Mouse (Mus musculus) adrenal gland, postnatal 25 days (tissue): ENCODE measurements around the gene Kcnj6. TPM values are rescaled to one million over a fixed set of nuclear protein-coding genes. Genes with fewer than 3 reads are reported as not detected.

Experiments used
- DNase-seq: peaks from one replicate; pipeline ENCODE4 v3.0.0; 2021; ENCODE audit warnings: mixed read lengths
- total RNA-seq: library from RNA; stranded (reverse); gene quantifications from 2 replicates; pipeline ENCODE4 v1.2.3, GENCODE M21; 2021

Gene Kcnj6
- total RNA-seq, 1 experiment from 2014 or later, result 1.2 TPM

- peak; percentile 5 for DNase-seq
Observed at GRCm38 (mm10) chr16:94931343-94932301, 65.9 kb downstream of the Kcnj6 start.

- no peak for DNase-seq
Observed at GRCm38 (mm10) chr16:94925364-94925763, 72.1 kb downstream of the Kcnj6 start.

DNA sequence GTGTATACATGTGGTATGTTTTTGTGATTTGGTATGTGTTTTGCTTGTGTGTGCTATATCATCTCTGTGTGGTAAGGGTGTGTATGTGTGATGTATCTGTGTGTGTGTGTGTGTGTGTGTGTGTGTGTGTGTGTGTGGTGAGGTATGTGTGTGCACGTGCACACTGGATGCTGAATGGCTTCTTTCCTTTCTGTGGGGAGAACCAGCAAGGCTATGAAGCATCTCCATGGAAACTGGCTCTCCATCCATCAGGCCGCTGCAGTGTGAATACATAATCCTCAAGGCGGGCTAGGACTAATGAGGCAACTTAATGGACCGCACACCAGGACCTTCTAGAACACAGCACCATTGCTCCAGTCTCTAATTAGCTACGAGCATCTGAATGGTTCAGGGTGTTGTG lies 78.3 kb downstream of the Kcnj6 start:
- no peak for DNase-seq

DNA sequence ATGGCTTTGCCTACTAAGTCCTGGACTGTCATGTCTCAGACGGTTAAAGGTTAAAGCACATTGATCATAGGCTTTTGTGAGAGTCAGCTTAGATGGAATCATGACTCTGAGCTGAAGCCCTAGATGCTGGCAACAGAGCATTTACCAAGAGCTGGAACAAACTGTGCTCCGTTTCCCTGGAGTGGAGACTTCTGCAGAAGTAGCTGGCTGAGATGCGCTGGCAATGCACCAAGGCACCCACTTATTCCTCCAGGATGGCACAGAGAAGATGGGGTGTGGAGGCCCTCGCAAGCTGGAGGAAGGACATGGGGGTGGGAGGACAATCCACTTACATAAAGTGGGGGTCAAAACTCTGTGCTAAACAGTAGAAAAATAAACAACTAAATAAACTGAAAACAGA lies 91.5 kb downstream of the Kcnj6 start:
- DNase-seq, result no peak

- DNase-seq, result no peak
Observed at GRCm38 (mm10) chr16:94898832-94899231, 98.7 kb downstream of the Kcnj6 start.

- no peak for DNase-seq
Observed at GRCm38 (mm10) chr16:94892162-94892650, 105.3 kb downstream of the Kcnj6 start.

DNA sequence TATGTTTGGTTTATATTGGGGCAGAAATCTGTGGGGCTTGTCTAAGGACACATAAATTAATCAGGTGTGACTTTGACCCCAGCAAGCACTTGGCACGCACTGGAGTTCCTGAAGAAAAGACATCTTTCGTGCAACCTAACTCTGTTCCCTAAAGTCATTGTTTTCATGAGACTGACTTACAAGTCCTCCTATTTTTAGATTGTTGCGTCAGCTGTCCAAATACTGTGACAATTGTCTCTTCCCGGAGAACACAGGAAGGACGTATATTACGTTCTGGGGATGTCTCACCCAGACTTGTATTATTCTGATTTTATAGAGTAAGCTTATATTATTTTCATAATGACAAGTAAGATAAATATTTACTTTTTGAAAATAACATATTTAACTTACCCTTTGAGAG lies 106.9 kb downstream of the Kcnj6 start:
- DNase-seq, result no peak

GRCm38 (mm10) chr16:94890056-94890455 lies 107.4 kb downstream of the Kcnj6 start:
- peak; percentile 22 for DNase-seq

- no peak for DNase-seq
Observed at GRCm38 (mm10) chr16:94888554-94888953, 108.9 kb downstream of the Kcnj6 start.

- DNase-seq, result no peak
Observed at GRCm38 (mm10) chr16:94886398-94886797, 111.1 kb downstream of the Kcnj6 start.

DNA sequence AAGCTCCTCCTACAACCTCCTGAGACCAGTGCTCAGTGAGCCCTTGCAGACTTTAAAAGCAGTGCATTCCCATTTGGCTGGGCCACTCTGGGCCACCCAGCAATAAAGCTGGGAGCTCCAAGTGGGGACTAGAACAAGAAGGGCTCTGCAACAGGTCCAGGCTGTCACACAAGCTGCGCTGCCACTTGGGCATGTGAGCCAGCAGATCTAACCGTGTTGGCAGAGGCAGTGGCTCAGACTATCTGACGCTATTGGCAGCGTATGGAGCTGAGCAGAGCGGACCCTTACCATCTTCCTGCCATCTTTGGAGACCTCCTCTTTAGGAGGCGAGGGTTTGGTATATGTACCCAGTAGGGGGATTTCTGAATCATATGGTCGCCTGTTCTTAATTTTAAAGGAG lies 112.4 kb downstream of the Kcnj6 start:
- DNase-seq, result no peak

DNA sequence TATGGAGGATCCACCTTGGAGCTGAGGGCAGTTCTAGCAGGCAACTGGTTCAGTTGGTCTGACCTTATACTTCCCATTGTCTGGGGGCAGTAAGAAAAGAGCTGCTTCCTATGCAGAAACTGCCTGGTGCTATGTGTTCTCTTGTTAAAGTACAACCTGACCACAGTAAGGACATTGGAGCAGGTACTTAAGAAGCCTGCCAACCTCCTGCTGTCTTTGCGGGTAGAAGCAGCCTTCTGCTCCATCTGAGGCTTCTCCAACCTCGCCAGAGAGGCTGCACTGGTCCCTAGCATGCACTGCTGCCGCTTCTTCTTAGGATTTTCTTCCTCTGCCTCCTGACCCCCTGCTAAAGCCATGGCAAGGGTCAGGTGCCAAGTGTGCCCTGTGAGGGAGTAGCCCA lies 113.6 kb downstream of the Kcnj6 start:
- DNase-seq, result no peak

DNA sequence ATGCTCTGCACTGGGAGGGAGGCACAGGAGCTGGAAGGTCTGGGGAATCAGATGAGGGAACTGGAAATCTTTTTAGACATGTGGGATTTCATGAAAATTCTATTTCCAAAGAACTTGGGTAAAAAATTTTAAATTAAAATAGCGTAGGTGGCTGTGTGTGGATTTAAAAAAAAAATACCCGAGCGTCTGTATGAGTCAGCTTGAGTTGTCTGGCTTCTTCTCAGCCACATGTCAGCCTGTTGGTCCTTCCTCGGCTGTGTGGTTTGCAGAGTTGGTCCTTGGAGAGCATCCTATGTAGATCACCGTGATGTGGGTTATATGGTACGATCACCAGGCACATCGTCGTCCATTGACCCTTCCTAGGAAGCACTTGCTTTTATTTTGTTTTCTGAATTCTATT lies 114.3 kb downstream of the Kcnj6 start:
- DNase-seq, result no peak

- DNase-seq, result no peak
Observed at GRCm38 (mm10) chr16:94882111-94882510, 115.4 kb downstream of the Kcnj6 start.

GRCm38 (mm10) chr16:94872614-94873272 lies 124.8 kb downstream of the Kcnj6 start:
- DNase-seq, result no peak

GRCm38 (mm10) chr16:94868354-94868753 lies 129.1 kb downstream of the Kcnj6 start:
- no peak for DNase-seq

DNA sequence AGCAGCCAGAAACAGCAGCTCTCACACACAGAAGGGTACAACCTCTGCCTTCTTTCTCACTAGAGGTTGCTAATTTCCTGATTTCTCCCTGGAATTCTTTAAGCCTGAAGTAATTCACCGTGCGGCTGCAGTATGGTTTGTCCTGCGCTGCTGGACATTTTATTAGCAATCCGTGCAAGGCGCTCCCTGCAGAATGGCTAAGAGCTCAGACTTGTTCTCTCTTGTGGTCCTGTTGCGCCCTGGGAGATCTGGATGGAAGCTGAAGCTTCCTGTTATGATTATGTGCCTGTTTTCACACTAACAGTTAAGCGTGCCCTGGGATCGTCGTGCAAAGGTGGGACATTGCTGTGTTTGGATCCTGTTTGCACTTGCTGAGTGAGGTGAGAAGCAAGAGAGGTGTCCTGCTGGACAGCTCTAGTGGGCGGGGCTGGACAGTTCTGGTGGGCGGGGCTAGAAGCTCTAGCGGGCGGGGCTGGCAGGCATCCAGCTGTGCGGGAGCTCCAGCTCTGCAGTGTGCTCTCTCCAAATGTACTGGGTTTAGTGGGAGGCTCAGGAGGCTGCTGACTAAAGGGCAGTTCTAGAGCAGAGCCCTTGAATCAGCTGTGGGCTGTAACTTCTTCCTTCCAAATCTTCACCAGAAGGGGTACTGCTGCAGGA lies 131.1 kb downstream of the Kcnj6 start:
- peak; percentile 9 for DNase-seq

- no peak for DNase-seq
Observed at GRCm38 (mm10) chr16:94865796-94866195, 131.7 kb downstream of the Kcnj6 start.

- no peak for DNase-seq
Observed at GRCm38 (mm10) chr16:94865101-94865500, 132.4 kb downstream of the Kcnj6 start.

- DNase-seq, result no peak
Observed at GRCm38 (mm10) chr16:94863475-94863874, 134.0 kb downstream of the Kcnj6 start.

DNA sequence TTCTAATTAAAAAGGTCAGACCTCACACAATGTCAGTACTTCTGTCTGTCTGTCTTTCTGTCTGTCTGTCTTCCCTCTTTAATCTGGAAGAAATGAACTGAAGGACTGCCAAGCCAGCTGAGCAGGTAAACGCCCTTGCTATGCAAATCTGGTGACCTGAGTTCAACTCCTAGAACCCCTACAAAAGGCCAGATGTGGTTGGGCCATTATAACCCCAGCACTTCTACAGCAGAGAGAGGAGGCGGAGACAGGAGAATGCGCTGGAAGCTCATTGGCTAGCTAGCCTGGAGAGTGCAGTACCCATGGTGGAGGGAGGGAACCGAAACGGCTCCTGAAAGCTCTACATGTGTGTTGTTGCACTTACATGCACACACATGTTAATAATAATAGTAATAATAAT lies 141.5 kb downstream of the Kcnj6 start:
- DNase-seq, result no peak

- DNase-seq, result no peak
Observed at GRCm38 (mm10) chr16:94852407-94853160, 144.9 kb downstream of the Kcnj6 start.
